Comparison of ENCODE assay signal across 7 mouse cellular contexts in the genomic region with DNA sequence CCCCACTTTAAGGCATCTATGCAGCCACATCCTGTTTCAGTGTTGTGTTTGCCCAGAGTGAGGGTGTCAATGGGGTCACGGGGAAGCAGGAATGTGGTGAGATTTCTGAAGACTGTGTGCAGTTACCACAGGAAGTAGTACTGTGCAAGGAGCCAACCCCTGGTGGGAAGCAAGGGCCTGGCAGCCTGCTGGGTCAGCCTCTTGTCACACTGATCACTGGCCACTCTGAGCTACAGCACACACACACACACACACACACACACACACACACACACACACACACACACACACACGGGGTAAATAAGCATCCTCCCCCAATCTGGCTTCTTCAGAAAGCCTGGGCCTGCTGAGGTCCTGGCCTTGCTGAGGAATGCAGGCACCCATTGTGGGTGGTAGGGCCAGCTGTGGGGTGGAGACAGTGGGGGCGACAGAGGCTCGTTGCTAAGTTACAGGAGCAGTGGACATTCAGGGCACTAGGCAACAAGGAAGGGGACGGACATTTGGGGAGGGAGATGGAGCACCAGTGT. TPM values are rescaled to one million over a fixed set of nuclear protein-coding genes. Genes with fewer than 3 reads are reported as not detected.
DNase-seq lines count a peak whose midpoint lies in the region; ATAC-seq and TF ChIP-seq lines count a peak whose summit lies in the region.

No protein-coding gene starts in this region.

- no peak overlapping the region for H3K9ac ChIP-seq in embryonic facial prominence, embryonic 14.5 days (ENCODE audit: low read depth, low read length)
- no peak overlapping the region for H3K9ac ChIP-seq in intestine, postnatal 0 days (ENCODE audit: low read depth, low read length)

- H3K4me2 ChIP-seq in embryonic facial prominence, embryonic 14.5 days (ENCODE audit: low read depth, low read length), result no peak overlapping the region
- no peak overlapping the region for H3K4me2 ChIP-seq in intestine, postnatal 0 days (replicated peaks; ENCODE audit: low read depth)

- peak; percentile 24; the same call in 1 of the 2 replicates for ATAC-seq in embryonic facial prominence, embryonic 14.5 days (ENCODE audit: low read depth)
- ATAC-seq in intestine, postnatal 0 days, result no peak

- H3K4me3 ChIP-seq in embryonic facial prominence, embryonic 14.5 days (ENCODE audit: low read depth, low read length), result no peak overlapping the region
- H3K4me3 ChIP-seq in intestine, postnatal 0 days (ENCODE audit: low read depth, low read length), result no peak overlapping the region

- peak overlapping the region; percentile 33; the same call in 1 of the 2 replicates for H3K27ac ChIP-seq in embryonic facial prominence, embryonic 14.5 days (replicated peaks; ENCODE audit: low read depth, low read length)
- H3K27ac ChIP-seq in intestine, postnatal 0 days (ENCODE audit: low read depth, low read length), result no peak overlapping the region

- DNase-seq in spleen, postnatal 36 days (ENCODE audit: low spot score in 2 of 2), result peak; percentile 51 to 54
- DNase-seq in spleen, adult 12 weeks (ENCODE audit: low spot score), result no peak
- peak; percentile 71 for DNase-seq in embryonic facial prominence, embryonic 14.5 days (ENCODE audit: low spot score)
- peak; percentile 84 for DNase-seq in mesoderm, embryonic 11.5 days (ENCODE audit: low read depth, low spot score)
- DNase-seq in thymus, postnatal 10 days (ENCODE audit: low spot score in 2 of 2), result peak; percentile 57 to 63
- no peak for DNase-seq in gastrocnemius, postnatal 10 days

- H3K36me3 ChIP-seq in embryonic facial prominence, embryonic 14.5 days (ENCODE audit: control insufficient read depth, insufficient read depth, low read length), result no peaks in the 10 kb centered on the region
- no peaks in the 10 kb centered on the region for H3K36me3 ChIP-seq in intestine, postnatal 0 days (ENCODE audit: control insufficient read depth, insufficient read depth)

- peaks cover 23% of the 10 kb centered on the region for H3K4me1 ChIP-seq in embryonic facial prominence, embryonic 14.5 days (ENCODE audit: control insufficient read depth, insufficient read depth, low read length)
- peaks cover 40% of the 10 kb centered on the region for H3K4me1 ChIP-seq in intestine, postnatal 0 days (replicated peaks; ENCODE audit: control insufficient read depth, insufficient read depth, low read length)

- TF ChIP-seq CTCF in intestine, postnatal 0 days (IDR thresholded peaks at IDR 0.05; ENCODE audit: low read depth), result peak; percentile 19; the same call in 1 of the 2 replicates

- WGBS in embryonic facial prominence, embryonic 14.5 days, result 13% methylated on average over 4 of the region's 5 CpGs
- 43% methylated on average over 5 of the region's 5 CpGs for WGBS in intestine, postnatal 0 days

- H3K27me3 ChIP-seq in embryonic facial prominence, embryonic 14.5 days (replicated peaks; ENCODE audit: control insufficient read depth, insufficient read depth, low read length), result no peaks in the 10 kb centered on the region
- no peaks in the 10 kb centered on the region for H3K27me3 ChIP-seq in intestine, postnatal 0 days (replicated peaks; ENCODE audit: control insufficient read depth, insufficient read depth, low read length)

- no peaks in the 10 kb centered on the region for H3K9me3 ChIP-seq in embryonic facial prominence, embryonic 14.5 days (ENCODE audit: control insufficient read depth, low read length)
- no peaks in the 10 kb centered on the region for H3K9me3 ChIP-seq in intestine, postnatal 0 days (ENCODE audit: control insufficient read depth)

RNA-seq across cellular contexts. Expression of a gene that starts 13.5 kb away (rescaled TPM):
- 5.8 and 7.9 TPM in 2 replicates for polyA plus RNA-seq in embryonic facial prominence, embryonic 14.5 days (2014; fragmentation: Nextera tagmentation; extraction: Ambion mirVana)
- 5.6 TPM in 2 replicates for polyA plus RNA-seq in intestine, postnatal 0 days (2015; fragmentation: Nextera tagmentation; extraction: Ambion mirVana)
- 1 to 10 TPM; 3.8 to 5.4 TPM for total RNA-seq in gastrocnemius, postnatal 10 days (2021)

RNA-seq across cellular contexts. Expression of a gene that starts 19.3 kb away (rescaled TPM):
- polyA plus RNA-seq in embryonic facial prominence, embryonic 14.5 days (2014; fragmentation: Nextera tagmentation; extraction: Ambion mirVana), result 206 and 208 TPM in 2 replicates
- polyA plus RNA-seq in intestine, postnatal 0 days (2015; fragmentation: Nextera tagmentation; extraction: Ambion mirVana), result 628 and 645 TPM in 2 replicates
- 10 to 100 TPM; 37.7 to 68.3 TPM for total RNA-seq in gastrocnemius, postnatal 10 days (2021)

RNA-seq across cellular contexts. Expression of a gene that starts 21.6 kb away (rescaled TPM):
- 59.0 and 61.5 TPM in 2 replicates for polyA plus RNA-seq in embryonic facial prominence, embryonic 14.5 days (2014; fragmentation: Nextera tagmentation; extraction: Ambion mirVana)
- 29.6 and 32.1 TPM in 2 replicates for polyA plus RNA-seq in intestine, postnatal 0 days (2015; fragmentation: Nextera tagmentation; extraction: Ambion mirVana)
- total RNA-seq in gastrocnemius, postnatal 10 days (2021), result 10 to 100 TPM; 17.5 to 21.1 TPM

RNA-seq across cellular contexts. Expression of a gene that starts 21.7 kb away (rescaled TPM):
- 46.6 and 48.0 TPM in 2 replicates for polyA plus RNA-seq in embryonic facial prominence, embryonic 14.5 days (2014; fragmentation: Nextera tagmentation; extraction: Ambion mirVana)
- polyA plus RNA-seq in intestine, postnatal 0 days (2015; fragmentation: Nextera tagmentation; extraction: Ambion mirVana), result 42.6 and 44.8 TPM in 2 replicates
- 10 to 100 TPM; 34.7 to 39.5 TPM for total RNA-seq in gastrocnemius, postnatal 10 days (2021)

Comparison
In these comparisons a context has a peak if more than half of its experiments do, and no peak if none do; other contexts are left out.
1. DNase-seq: peak in spleen, postnatal 36 days (2 of 2), embryonic facial prominence, embryonic 14.5 days (single experiment), mesoderm, embryonic 11.5 days (single experiment) and thymus, postnatal 10 days (2 of 2); none in spleen, adult 12 weeks (single experiment) and gastrocnemius, postnatal 10 days (single experiment).